Mouse (Mus musculus): Measurements from ENCODE around the gene Abca13. TPM values are rescaled to one million over a fixed set of nuclear protein-coding genes. Genes with fewer than 3 reads are reported as not detected.
"Not testable (repeated sequence)": the region's sequence is repeated elsewhere in the genome, so short reads cannot be mapped to it uniquely, and the experiment has no call there.

Gene Abca13
- polyA plus RNA-seq, 1 experiment from 2014 or later: 0.13 TPM

DNA sequence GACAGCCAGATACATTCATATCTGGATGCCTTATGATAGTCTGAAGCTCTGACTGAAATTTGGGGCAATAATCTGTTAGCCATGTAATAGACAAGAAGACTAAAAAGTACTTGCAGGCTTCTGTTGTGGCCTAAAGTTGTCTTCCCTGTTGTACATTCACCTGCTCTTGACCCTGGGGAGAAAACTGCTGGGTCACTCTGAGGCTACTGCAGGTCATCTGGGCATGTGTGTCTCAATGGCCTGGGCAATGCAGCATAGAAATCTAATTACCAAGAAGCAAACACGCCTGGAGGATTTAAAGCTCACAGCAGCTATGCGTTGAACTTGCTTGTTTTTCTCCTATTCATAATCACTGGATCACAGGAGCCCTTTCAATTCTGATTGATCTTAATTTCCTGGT is 8.1 kb downstream of the Abca13 start:
- Histone ChIP-seq H3K9ac (no peak overlapping the region), H3K27ac (no peak overlapping the region), H3K36me3 (no peaks in the 10 kb centered on the region), H3K27me3 (no peaks in the 10 kb centered on the region), H3K4me2 (replicated peaks) (no peak overlapping the region), H3K9me3 (no peaks in the 10 kb centered on the region), H3K4me3 (no peak overlapping the region), H3K4me1 (no peaks in the 10 kb centered on the region)
- ATAC-seq (ENCODE audit: insufficient number of reproducible peaks, insufficient read depth, low FRiP score, low TSS enrichment): no peak
- 42% methylated on average over 2 of the region's 2 CpGs for WGBS

DNA sequence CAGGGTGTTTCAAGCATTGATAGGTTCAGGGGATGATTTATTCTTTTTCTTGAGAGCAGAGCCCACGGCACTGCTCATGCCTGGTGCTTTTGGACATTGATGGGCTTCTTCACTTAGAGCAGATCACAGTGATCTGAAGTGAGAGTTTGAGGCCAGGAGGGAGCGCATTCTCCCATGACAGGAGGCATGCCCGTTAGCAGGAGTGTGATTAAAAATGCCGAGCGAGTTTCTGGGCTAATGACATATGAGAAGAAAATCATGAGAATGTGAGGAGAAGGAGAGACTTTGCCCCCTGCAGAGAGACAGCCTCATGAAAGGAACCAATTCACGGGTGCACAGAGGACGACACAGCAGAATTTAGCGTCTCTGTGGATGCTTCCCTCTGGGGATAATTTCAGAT is 19.0 kb downstream of the Abca13 start:
- H3K27ac ChIP-seq: no peak overlapping the region
- no peak for ATAC-seq (ENCODE audit: insufficient number of reproducible peaks, insufficient read depth, low FRiP score, low TSS enrichment)
- no peak overlapping the region for H3K9ac ChIP-seq
- no peaks in the 10 kb centered on the region for H3K27me3 ChIP-seq
- 43% methylated on average over 8 of the region's 8 CpGs for WGBS
- no peaks in the 10 kb centered on the region for H3K36me3 ChIP-seq
- H3K4me2 ChIP-seq (replicated peaks): no peak overlapping the region
- no peak overlapping the region for H3K4me3 ChIP-seq
- H3K4me1 ChIP-seq: no peaks in the 10 kb centered on the region
- no peaks in the 10 kb centered on the region for H3K9me3 ChIP-seq

DNA sequence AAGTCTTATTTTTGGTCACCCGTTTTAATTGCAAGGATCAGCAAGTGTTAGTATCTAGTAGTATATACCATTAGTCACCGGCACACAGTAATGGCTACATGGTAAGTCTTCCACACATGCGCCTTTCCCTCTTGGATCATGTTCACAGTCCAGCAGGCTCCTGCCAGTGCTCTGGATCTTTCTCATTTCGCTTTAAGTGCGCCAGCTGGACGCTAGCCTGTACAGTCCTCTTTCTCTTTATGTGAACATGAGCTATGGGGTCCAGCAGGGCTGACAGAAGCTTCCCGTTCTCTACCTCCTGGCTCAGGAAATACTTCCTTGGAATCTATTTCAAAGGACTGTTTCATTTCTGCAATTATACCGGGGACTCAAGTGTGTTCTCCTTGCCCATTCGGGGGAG is 21.8 kb downstream of the Abca13 start:
- Histone ChIP-seq H3K27me3 (no peaks in the 10 kb centered on the region), H3K4me2 (replicated peaks) (no peak overlapping the region), H3K9ac (no peak overlapping the region), H3K9me3 (no peaks in the 10 kb centered on the region), H3K4me3 (no peak overlapping the region), H3K4me1 (peaks cover 10% of the 10 kb centered on the region; the same call in 1 of the 2 replicates), H3K27ac (no peak overlapping the region), H3K36me3 (no peaks in the 10 kb centered on the region)
- WGBS: 82% methylated on average over 9 of the region's 9 CpGs
- ATAC-seq (ENCODE audit: insufficient number of reproducible peaks, insufficient read depth, low FRiP score, low TSS enrichment): no peak

DNA sequence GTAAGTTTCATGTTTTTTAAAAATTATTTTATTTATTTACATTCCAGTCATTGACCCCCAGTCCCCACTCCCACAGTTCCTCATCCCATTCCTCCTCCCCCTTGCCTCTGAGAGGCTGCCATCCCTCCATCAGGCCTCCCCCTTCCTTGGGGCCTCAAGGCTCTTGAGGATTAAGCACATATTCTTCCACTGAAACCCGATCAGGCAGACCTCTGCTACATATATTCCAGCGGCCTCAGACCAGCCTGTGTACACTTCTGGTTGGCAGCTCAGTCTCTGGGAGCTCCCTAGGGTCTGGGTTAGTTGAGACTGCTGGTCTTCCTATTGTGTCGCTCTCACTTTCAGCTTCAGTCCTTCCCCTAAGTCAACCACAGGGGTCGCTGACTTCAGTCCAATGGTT is 24.5 kb downstream of the Abca13 start:
- H3K27me3 ChIP-seq: no peaks in the 10 kb centered on the region
- H3K27ac ChIP-seq: no peak overlapping the region
- H3K4me2 ChIP-seq (replicated peaks): no peak overlapping the region
- no peaks in the 10 kb centered on the region for H3K36me3 ChIP-seq
- no peaks in the 10 kb centered on the region for H3K9me3 ChIP-seq
- peak; percentile 88 for ATAC-seq (ENCODE audit: insufficient number of reproducible peaks, insufficient read depth, low FRiP score, low TSS enrichment)
- 18% methylated on average over 4 of the region's 4 CpGs for WGBS
- peaks cover 10% of the 10 kb centered on the region; the same call in 1 of the 2 replicates for H3K4me1 ChIP-seq
- H3K4me3 ChIP-seq: no peak overlapping the region
- no peak overlapping the region for H3K9ac ChIP-seq

DNA sequence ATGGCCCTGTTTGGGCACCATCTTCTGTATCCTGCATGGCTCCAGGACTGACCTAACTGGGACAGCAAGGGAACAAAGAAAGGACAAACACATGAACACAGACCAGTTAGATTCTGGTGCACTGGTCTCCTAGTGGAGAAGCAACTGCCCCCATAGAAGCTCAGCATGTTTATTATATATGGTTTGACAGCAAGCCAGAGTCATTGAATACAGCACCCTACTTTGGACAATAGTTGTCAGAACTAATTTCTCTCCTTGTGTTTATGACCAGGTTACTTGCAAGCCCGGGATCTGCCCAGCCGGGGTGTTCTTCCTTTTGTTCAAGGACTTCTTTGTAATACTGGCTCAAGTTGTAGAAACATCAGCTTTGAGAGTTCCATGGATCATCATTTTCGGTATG is 28.8 kb downstream of the Abca13 start:
- 86% methylated on average over 3 of the region's 3 CpGs for WGBS

DNA sequence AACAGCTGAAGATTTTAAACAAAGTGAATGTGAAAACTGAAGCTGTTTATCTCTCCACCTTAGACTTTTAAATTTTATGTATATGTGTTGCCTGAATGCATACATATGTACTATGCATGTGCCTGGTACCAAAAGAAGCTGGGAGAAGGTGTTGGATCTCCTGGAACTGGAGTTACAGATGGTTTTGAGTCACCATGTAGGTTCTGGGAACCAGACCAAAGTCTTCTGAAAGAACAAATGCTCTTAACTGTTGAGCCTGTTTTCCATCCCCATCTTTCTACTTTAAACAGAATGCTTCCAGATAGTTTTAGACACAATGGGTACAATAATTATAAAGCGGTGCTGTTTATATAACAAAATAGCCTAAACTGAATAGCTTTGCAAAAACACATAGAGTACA is 29.9 kb downstream of the Abca13 start:
- H3K4me2 ChIP-seq (replicated peaks): no peak overlapping the region
- H3K9me3 ChIP-seq: no peaks in the 10 kb centered on the region
- no peak for ATAC-seq (ENCODE audit: insufficient number of reproducible peaks, insufficient read depth, low FRiP score, low TSS enrichment)
- H3K27ac ChIP-seq: no peak overlapping the region
- H3K27me3 ChIP-seq: no peaks in the 10 kb centered on the region
- no peak overlapping the region for H3K4me3 ChIP-seq
- WGBS: 98% methylated on average over 1 of the region's 1 CpGs
- H3K36me3 ChIP-seq: no peaks in the 10 kb centered on the region
- peaks cover 2% of the 10 kb centered on the region; the same call in 1 of the 2 replicates for H3K4me1 ChIP-seq
- no peak overlapping the region for H3K9ac ChIP-seq

More for the DNA sequence above, 28.8 kb downstream of the Abca13 start:
- H3K4me3 ChIP-seq: no peak overlapping the region
- ATAC-seq (ENCODE audit: insufficient number of reproducible peaks, insufficient read depth, low FRiP score, low TSS enrichment): no peak; the same call in 1 of the 2 replicates
- H3K9me3 ChIP-seq: no peaks in the 10 kb centered on the region
- H3K4me2 ChIP-seq (replicated peaks): no peak overlapping the region
- peaks cover 10% of the 10 kb centered on the region; the same call in 1 of the 2 replicates for H3K4me1 ChIP-seq
- H3K9ac ChIP-seq: no peak overlapping the region
- H3K27me3 ChIP-seq: no peaks in the 10 kb centered on the region
- H3K36me3 ChIP-seq: no peaks in the 10 kb centered on the region
- no peak overlapping the region for H3K27ac ChIP-seq

DNA sequence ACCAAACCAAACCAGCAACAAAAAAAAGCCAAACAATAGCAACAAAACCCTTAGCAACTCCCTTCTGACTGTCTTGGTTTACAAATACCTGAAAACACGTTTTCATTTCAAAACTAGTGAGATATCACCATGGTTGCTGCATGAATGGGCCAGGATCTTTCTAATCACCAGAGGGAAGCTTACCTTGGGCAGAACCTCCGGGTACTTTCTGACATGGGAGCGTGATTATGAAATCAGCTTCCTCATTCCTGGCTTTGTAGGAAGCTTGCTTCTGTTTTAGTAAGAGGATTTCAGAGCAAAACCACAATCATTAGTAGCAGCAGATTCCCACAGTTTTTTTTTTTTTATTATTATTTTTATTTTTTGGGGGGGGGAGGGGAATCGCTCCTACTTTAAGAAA is 34.7 kb downstream of the Abca13 start:
- Histone ChIP-seq H3K9me3 (no peaks in the 10 kb centered on the region), H3K4me3 (no peak overlapping the region), H3K36me3 (no peaks in the 10 kb centered on the region), H3K4me2 (replicated peaks) (no peak overlapping the region), H3K27ac (no peak overlapping the region), H3K27me3 (no peaks in the 10 kb centered on the region), H3K9ac (no peak overlapping the region), H3K4me1 (no peaks in the 10 kb centered on the region)
- WGBS: 75% methylated on average over 4 of the region's 4 CpGs
- no peak for ATAC-seq (ENCODE audit: insufficient number of reproducible peaks, insufficient read depth, low FRiP score, low TSS enrichment)

DNA sequence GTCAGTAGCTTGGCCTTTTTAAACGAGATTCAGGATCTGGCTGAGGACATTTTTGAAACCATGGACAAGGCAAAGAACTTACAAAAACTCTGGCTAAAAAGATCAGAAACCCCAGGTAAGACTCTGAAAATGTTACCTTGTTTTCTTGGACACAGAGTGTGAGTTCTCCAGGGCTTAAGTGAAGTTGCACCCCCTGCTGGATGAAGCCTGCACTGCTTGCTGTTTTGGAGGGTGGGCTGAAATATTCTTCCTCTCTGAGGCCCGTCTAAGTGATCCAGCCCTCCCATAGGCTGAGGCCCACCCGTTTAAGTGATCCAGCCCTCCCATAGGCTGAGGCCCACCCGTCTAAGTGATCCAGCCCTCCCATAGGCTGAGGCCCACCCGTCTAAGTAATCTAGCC is 57.9 kb downstream of the Abca13 start:
- not testable (repeated sequence) for H3K4me1 ChIP-seq; ATAC-seq (ENCODE audit: insufficient number of reproducible peaks, insufficient read depth, low FRiP score, low TSS enrichment)
- 80% methylated on average over 5 of the region's 5 CpGs for WGBS

DNA sequence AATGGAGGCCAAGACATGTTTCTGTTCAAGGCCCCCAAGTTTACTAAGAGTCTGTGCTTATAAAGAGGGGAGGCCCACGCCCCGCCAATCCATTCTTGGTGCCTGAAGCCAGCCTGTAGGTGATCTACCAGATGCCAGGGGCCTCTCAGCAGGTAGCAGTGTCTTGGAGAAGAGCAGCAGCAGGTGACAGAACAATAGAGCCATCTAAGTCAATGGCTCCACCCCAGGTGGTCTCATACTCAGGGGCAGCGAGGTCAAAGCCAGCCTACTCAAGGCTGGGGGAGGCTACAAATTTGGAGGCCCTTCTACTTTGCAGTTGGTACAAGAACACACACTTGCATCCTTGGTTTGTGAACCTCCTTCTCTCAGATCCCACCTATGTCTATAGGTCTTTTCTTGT is 71.3 kb downstream of the Abca13 start:
- not testable (repeated sequence) for H3K4me3 ChIP-seq; H3K27ac ChIP-seq; H3K4me1 ChIP-seq; H3K36me3 ChIP-seq; H3K9ac ChIP-seq; ATAC-seq (ENCODE audit: insufficient number of reproducible peaks, insufficient read depth, low FRiP score, low TSS enrichment); H3K9me3 ChIP-seq; H3K27me3 ChIP-seq; H3K4me2 ChIP-seq (replicated peaks)
- WGBS: 64% methylated on average over 3 of the region's 3 CpGs

More for the DNA sequence above, 57.9 kb downstream of the Abca13 start:
- H3K27ac ChIP-seq; H3K4me2 ChIP-seq (replicated peaks); H3K27me3 ChIP-seq; H3K9me3 ChIP-seq; H3K9ac ChIP-seq; H3K4me3 ChIP-seq; H3K36me3 ChIP-seq: not testable (repeated sequence)

DNA sequence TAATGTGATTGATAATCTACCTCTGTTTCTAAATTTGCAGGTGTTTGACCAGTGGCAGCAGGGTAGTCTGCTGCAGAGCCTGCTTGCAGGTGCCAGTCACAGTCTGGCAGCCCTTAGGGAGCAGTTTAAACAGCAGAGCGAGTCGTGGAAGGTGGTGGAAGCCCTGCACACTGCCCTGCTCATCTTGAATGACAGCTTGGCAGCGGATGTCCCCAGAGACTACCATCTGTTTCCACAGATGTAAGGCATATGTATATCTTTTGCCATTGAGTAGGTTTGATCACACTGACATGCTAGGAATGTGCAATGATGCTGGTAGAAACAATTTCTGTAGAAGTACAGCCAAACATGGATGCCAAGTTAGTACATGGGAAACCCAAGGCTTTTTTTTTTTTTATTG is 77.3 kb downstream of the Abca13 start:
- H3K36me3 ChIP-seq: no peaks in the 10 kb centered on the region
- H3K27me3 ChIP-seq: no peaks in the 10 kb centered on the region
- ATAC-seq (ENCODE audit: insufficient number of reproducible peaks, insufficient read depth, low FRiP score, low TSS enrichment): no peak
- no peak overlapping the region for H3K9ac ChIP-seq
- no peaks in the 10 kb centered on the region for H3K9me3 ChIP-seq
- no peak overlapping the region for H3K4me3 ChIP-seq
- 72% methylated on average over 3 of the region's 3 CpGs for WGBS
- H3K27ac ChIP-seq: no peak overlapping the region
- H3K4me2 ChIP-seq (replicated peaks): no peak overlapping the region
- no peaks in the 10 kb centered on the region for H3K4me1 ChIP-seq

DNA sequence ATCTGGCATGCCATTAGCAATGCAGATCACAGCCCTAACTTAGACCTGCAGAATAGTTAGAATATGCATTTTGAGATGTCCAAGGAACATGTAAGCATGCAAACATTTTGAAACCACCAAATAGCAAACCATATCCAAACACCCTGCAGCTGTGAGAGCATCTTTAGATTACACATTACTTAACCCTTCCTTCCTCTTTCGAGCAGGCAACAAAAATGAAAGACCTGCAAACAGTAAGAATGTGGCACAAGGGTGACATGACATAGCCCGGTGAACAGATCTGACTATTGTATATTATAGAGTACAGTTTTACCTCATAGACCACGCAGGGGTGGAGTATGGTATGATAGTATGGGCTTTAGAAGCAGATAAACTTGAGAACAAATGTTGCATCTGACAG is 93.5 kb downstream of the Abca13 start:
- Histone ChIP-seq H3K4me3 (no peak overlapping the region), H3K36me3 (no peaks in the 10 kb centered on the region), H3K9ac (no peak overlapping the region), H3K27me3 (no peaks in the 10 kb centered on the region), H3K4me2 (replicated peaks) (no peak overlapping the region), H3K9me3 (no peaks in the 10 kb centered on the region), H3K4me1 (no peaks in the 10 kb centered on the region), H3K27ac (no peak overlapping the region)
- 82% methylated on average over 3 of the region's 3 CpGs for WGBS
- ATAC-seq (ENCODE audit: insufficient number of reproducible peaks, insufficient read depth, low FRiP score, low TSS enrichment): no peak

DNA sequence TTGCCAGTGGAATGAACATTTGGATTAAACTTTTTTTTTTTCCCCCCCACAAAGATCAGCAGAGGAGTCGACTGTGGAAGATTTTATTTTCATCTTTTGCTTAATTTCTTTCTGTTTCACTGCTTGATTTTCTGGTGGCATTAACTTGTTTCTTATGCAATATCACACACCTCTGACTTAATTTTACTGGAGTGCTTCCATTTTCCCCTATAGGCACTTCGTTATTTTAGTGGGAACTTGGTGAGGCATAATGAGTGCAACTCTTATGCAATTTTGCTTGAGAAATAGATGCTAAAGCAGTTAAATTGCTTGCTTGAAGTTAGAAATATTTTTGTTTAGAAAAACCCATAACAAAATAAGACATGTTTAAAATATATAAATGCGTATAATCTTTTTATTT is 94.0 kb downstream of the Abca13 start:
- H3K27ac ChIP-seq: no peak overlapping the region
- no peak overlapping the region for H3K4me3 ChIP-seq
- H3K9ac ChIP-seq: no peak overlapping the region
- H3K27me3 ChIP-seq: no peaks in the 10 kb centered on the region
- ATAC-seq (ENCODE audit: insufficient number of reproducible peaks, insufficient read depth, low FRiP score, low TSS enrichment): no peak
- H3K4me2 ChIP-seq (replicated peaks): no peak overlapping the region
- H3K4me1 ChIP-seq: no peaks in the 10 kb centered on the region
- no peaks in the 10 kb centered on the region for H3K9me3 ChIP-seq
- 83% methylated on average over 3 of the region's 3 CpGs for WGBS
- H3K36me3 ChIP-seq: no peaks in the 10 kb centered on the region

DNA sequence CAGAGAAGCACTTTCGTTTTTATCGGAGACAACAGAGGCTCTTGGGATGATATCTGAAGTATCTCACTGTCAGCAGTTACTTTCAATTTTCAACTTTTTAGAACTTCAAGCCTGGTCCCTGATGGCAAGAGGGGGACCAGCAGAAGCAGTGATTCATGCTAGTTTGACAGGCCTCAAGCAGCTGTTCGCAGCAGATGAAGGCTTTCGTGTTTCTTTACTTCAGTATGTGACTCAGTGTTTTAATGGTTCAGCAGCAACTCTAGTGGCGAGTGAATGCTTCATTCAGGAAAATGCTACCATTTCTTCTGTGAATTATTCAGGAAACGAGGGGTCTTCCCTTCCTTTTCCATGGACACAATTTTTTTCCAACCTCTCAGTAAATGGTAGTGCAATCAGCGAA is 99.4 kb downstream of the Abca13 start:
- Histone ChIP-seq H3K9me3 (no peaks in the 10 kb centered on the region), H3K27me3 (no peaks in the 10 kb centered on the region), H3K9ac (no peak overlapping the region), H3K4me2 (replicated peaks) (no peak overlapping the region), H3K4me1 (no peaks in the 10 kb centered on the region), H3K4me3 (no peak overlapping the region), H3K36me3 (no peaks in the 10 kb centered on the region), H3K27ac (no peak overlapping the region)
- ATAC-seq (ENCODE audit: insufficient number of reproducible peaks, insufficient read depth, low FRiP score, low TSS enrichment): no peak
- 82% methylated on average over 7 of the region's 7 CpGs for WGBS
